Mouse (Mus musculus) 3134 (cell line): ENCODE data around the gene Commd8.
"Not testable (repeated sequence)": the region's sequence is repeated elsewhere in the genome, so short reads cannot be mapped to it uniquely, and the experiment has no call there.

Experiments
- DNase-seq: peaks from one replicate; pipeline ENCODE4 v3.0.0-alpha.2; 2011; ENCODE audit warnings: low spot score; ENCODE audit not compliant: insufficient read length; ENCODE audit errors: extremely low read depth

Gene Commd8

DNA sequence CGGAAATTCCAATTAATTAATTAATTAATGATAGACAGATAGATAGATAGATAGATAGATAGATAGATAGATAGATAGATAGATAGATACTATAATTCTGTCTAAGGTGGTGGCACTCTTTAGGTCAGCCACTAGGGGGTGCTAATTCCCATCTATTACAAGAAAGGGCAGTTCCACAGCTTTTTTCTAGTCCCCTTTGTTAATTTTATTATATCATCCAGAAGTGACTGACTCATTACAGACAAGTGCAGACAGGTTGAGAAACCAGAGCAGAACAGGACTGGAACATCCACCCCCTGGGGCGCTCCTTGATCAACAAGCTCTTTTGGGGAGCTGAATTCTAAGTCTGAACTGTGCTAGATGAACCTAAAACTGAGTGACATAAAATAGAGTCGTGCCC lies 4.7 kb upstream of the Commd8 start:
- peak; percentile 17 for DNase-seq

GRCm38 (mm10) chr5:72170067-72170466 lies 2.1 kb upstream of the Commd8 start:
- no peak for DNase-seq

GRCm38 (mm10) chr5:72168285-72168621 lies 264 bp upstream of the Commd8 start:
- no peak for DNase-seq

DNA sequence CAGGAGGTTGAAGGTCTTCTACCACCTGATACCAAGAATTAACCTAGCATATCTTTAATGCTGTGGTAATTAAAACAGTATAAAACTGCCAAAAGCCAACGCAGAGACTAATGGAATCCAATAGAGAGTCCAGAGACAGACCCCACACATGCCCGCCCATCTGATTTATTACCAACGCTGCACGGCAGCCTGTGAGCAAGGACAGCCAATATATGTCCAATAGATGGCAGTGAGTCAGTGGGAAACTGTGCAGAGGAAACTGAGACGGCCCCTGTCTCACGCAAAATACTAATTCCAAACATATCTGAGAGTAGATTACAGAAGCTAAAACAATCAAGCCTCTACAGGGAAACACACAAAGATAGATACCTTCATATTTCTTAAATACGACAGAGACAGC lies 3.6 kb downstream of the Commd8 start:
- DNase-seq, result no peak

DNA sequence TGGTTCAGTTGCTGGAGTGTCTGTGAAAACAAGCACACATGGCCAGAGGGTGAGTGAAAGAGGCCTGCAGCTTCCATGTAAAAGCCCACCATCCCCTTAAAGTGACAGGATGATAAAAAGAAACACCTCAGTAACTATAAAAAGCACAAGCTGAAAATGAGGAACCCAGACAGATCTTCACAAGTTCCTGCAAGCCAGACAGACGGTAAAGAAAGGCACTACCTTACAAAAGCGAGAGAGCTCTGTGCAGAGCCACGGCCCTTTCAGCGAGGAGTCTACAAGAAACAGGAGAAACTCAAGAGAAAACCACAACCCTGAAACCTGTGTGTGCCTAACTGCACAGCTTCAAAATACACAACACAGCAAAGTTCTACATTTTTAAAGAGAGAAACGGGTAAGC lies 5.1 kb downstream of the Commd8 start:
- DNase-seq, result no peak

DNA sequence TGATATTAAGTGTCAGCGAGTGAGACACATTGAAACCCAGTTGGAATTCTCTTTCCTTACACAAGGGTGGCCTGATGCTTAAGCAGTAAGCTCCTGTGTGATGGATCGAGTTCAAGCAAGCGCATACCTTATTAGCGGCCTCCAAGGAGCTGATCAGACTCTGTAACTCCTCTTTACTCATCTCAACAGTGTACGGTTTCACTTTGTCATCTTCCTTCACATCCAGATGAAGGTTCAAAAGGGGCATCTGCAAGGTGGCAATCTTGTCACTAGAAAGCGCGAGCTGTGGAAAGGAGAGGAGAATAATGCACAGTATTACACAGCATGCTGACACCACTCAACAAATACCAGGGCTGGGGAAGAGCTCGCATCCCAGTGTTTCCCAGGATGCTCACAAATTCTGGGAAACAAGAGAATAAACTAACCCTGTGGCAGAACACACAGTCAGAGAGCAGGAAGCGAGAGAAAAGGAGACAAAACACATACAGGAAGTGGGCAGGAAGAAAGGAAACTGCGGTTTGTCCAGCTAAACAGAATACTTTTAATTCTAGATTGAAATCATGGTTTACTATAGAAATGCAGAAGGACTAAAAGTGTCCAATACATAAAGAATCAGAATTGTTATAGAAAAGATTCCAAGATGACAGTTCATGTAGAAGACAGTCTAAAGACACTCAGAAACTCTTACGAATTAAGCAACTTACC lies 7.1 kb downstream of the Commd8 start:
- no peak for DNase-seq

DNA sequence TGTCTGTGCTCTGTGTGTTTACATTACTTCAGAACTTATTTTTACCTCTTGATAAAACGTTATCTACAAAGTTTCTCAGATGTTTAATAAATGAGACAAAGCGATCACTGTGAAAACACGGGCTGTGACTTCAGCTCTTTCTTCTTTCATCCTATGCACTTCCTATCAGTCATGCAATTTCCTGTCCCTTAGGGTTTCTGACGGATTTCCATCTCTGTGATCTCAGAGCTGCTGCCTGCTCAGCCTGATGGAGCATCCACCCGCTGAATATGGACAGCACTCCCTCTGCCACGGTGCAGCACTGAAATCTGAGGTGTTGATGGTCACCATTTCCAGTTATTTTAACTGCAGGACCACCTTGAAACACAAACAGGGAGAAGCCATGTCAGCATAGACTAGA lies 8.5 kb downstream of the Commd8 start:
- DNase-seq, result no peak

- DNase-seq, result no peak
Measured at GRCm38 (mm10) chr5:72158667-72159066, 9.3 kb downstream of the Commd8 start.

DNA sequence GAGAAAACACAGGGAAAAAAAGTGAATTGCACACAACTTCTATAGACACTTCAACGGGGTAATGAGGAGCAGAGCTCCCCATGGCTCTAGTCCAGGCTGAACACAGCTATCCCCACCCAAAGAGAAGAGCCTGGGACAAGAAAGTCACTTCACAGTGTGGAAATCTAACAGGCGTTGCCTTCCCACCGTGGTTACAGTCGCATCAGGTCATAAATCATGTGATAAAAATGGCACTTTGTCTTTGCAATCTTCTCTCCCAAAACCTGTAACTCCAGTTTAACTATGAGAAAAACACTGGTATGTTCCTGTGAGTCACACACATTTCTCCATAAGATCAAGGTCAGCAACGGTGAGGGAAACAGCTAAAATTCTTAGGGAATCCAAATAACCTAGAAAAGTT lies 11.4 kb downstream of the Commd8 start:
- DNase-seq, result no peak

GRCm38 (mm10) chr5:72155686-72156085 lies 12.3 kb downstream of the Commd8 start:
- not testable (repeated sequence) for DNase-seq

DNA sequence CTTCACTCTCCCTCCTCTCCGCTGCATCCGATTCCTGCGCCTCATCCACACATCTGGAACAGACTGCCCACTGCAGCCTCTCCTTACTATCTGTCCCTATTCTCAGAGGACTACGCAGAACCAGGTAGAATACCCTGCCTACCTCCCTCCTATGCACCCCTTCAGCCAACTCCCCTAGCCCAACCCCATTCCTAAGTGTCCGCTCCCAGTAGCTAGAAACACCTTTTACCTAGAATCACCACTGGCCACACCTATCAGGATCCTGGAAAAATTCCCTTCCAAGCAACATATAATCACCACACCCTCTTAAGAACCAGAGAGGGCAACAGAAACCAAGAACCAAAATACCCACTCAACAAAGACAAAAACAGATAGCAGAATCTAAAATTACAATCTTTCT lies 17.1 kb downstream of the Commd8 start:
- DNase-seq, result no peak

- no peak for DNase-seq
Measured at GRCm38 (mm10) chr5:72148679-72149078, 19.3 kb downstream of the Commd8 start.

GRCm38 (mm10) chr5:72139619-72140018 lies 28.4 kb downstream of the Commd8 start:
- no peak for DNase-seq

DNA sequence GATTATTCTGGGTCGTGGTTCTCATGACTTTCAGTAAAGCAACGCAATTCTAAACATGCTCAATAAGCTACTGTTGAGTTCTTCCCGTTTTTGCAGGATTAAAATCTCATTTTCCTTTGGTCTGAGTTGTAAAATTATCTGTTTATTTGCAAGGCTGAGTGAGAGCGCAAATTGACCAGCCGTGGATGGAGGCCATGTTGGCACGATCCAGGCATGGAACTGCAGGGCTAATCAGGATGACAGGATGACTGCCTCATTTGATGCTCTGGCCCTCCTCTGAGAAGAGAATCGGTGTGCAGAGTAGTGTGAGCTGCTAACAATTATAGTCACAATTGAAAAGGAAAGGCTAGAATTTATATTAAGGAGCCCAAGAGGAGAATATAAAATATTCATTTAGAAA lies 29.7 kb downstream of the Commd8 start:
- no peak for DNase-seq

GRCm38 (mm10) chr5:72133906-72134305 lies 34.1 kb downstream of the Commd8 start:
- no peak for DNase-seq

DNA sequence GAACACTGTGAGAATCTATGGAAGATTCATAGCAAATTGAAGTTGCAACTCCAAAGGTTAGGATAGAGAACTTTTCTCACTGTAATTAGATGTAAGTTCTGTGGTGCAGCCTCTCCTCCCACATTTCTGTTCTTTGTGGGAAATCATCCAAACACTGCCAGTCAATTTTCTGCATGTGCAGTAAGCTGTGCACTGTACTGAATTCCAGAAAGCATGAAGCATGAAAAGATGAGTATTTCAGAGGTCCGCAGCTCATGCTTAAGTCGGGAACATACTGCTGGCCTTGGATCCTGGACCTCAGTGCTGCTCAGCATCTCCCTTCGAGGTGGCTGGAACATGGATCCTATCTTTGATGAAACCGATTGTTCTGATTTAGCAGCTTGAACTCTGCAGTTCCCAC lies 41.3 kb downstream of the Commd8 start:
- no peak for DNase-seq

- peak; percentile 26 for DNase-seq
Measured at GRCm38 (mm10) chr5:72122414-72123037, 45.5 kb downstream of the Commd8 start.
